Mouse (Mus musculus) limb, embryonic 14.5 days (tissue): Measurements from ENCODE around the gene Glrb. TPM values are rescaled to one million over a fixed set of nuclear protein-coding genes. Genes with fewer than 3 reads are reported as not detected.
A peak's percentile ranks its signal among the peaks of the same experiment; 100 is the strongest.

Experiments used
- ATAC-seq: fragments of 200-750 bp; cut with Nextera tagmentation; 2 replicates; pipeline ENCODE4 v1.8.0; 2017; ENCODE audit warnings: low read depth, moderate number of reproducible peaks, moderate TSS enrichment; ENCODE audit not compliant: low FRiP score
- DNase-seq: peaks from one replicate; pipeline ENCODE4 v3.0.0-alpha.2; 2015; ENCODE audit warnings: low spot score
- H3K27ac ChIP-seq: fragments of 300-500 bp; sonication (generic); replicated peaks from 2 replicates; pipeline ENCODE4 v1.5.1; 2014; ENCODE audit warnings: low read depth, mild to moderate bottlenecking, low read length, moderate library complexity, mixed read lengths
- H3K27me3 ChIP-seq: fragments of 300-500 bp; sonication (generic); 2 replicates; pipeline ENCODE4 v1.6.1; 2014; ENCODE audit warnings: low read length, mixed read lengths; ENCODE audit not compliant: control insufficient read depth, insufficient read depth
- H3K36me3 ChIP-seq: fragments of 300-500 bp; sonication (generic); 2 replicates; pipeline ENCODE4 v1.6.1; 2014; ENCODE audit warnings: mild to moderate bottlenecking, low read length, moderate library complexity, mixed read lengths; ENCODE audit not compliant: control insufficient read depth, insufficient read depth
- H3K4me1 ChIP-seq: fragments of 300-500 bp; sonication (generic); 2 replicates; pipeline ENCODE4 v1.6.1; 2014; ENCODE audit warnings: antibody characterized with exemption, low read length, mixed read lengths; ENCODE audit not compliant: control insufficient read depth, insufficient read depth
- H3K4me2 ChIP-seq: fragments of 300-500 bp; sonication (generic); replicated peaks from 2 replicates; pipeline ENCODE4 v1.6.1; 2014; ENCODE audit warnings: low read depth, mild to moderate bottlenecking, low read length, moderate library complexity; ENCODE audit not compliant: severe bottlenecking
- H3K4me3 ChIP-seq: fragments of 300-500 bp; sonication (generic); replicated peaks from 2 replicates; pipeline ENCODE4 v1.5.1; 2014; ENCODE audit warnings: low read length
- H3K9ac ChIP-seq: fragments of 300-500 bp; sonication (generic); 2 replicates; pipeline ENCODE4 v1.6.1; 2014; ENCODE audit warnings: mild to moderate bottlenecking, low read depth, low read length, moderate library complexity; ENCODE audit not compliant: severe bottlenecking
- H3K9me3 ChIP-seq: fragments of 300-500 bp; sonication (generic); 2 replicates; pipeline ENCODE4 v1.6.1; 2016; ENCODE audit warnings: low read length; ENCODE audit not compliant: control insufficient read depth
- POLR2A ChIP-seq: fragments of 200-500 bp; IDR thresholded peaks from 2 replicates; pipeline ENCODE4 v1.8.0; 2012; ENCODE audit warnings: inconsistent platforms, mild to moderate bottlenecking, moderate library complexity, borderline replicate concordance; ENCODE audit not compliant: insufficient read depth, insufficient read length; ENCODE audit errors: extremely low read depth
- WGBS: fragments of 180-500 bp; shearing (Covaris S2); extraction: QIAGEN DNeasy Blood & Tissue Kit; methylation state at CpG from one replicate; pipeline ENCODE4 v1.1.7; 2014; 5-methylcytosine and 5-hydroxymethylcytosine counted together
- polyA plus RNA-seq, 2 experiments: library from polyadenylated mRNA; depleted of rRNA in 1 of 2; stranded (reverse) in 1 of 2; unstranded in 1 of 2; fragments of >200 nt; fragmentation: Nextera tagmentation in 1 of 2; extraction: Ambion mirVana in 1 of 2; gene quantifications; 2 replicates each; pipeline versions ENCODE4 v1.2.1 to v1.2.3; 2012 to 2014

The Glrb gene
- polyA plus RNA-seq, 2 experiments = 10.1 to 18.4 TPM

- Histone ChIP-seq H3K4me2 (peak overlapping the region; percentile 59), H3K36me3 (no peaks in the 10 kb centered on the region), H3K9ac (no peak overlapping the region), H3K4me1 (peaks cover 16% of the 10 kb centered on the region), H3K27ac (no peak overlapping the region), H3K4me3 (peak overlapping the region; percentile 42), H3K9me3 (no peaks in the 10 kb centered on the region), H3K27me3 (peaks cover 29% of the 10 kb centered on the region)
- 3% methylated on average over 29 of the region's 29 CpGs for WGBS
- ATAC-seq (no peak), DNase-seq (no peak)
- no peak for TF ChIP-seq POLR2A
Measured at GRCm38 (mm10) chr3:80800299-80800994, 113.0 kb downstream of the Glrb start.

- Histone ChIP-seq H3K4me3 (no peak overlapping the region), H3K27ac (no peak overlapping the region), H3K27me3 (peaks cover 29% of the 10 kb centered on the region), H3K9ac (no peak overlapping the region), H3K4me1 (peaks cover 16% of the 10 kb centered on the region), H3K4me2 (no peak overlapping the region), H3K36me3 (no peaks in the 10 kb centered on the region), H3K9me3 (no peaks in the 10 kb centered on the region)
- TF ChIP-seq POLR2A = no peak
- no peak for DNase-seq
- no peak for ATAC-seq
- WGBS = 79% methylated on average over 1 of the region's 1 CpGs
Measured at GRCm38 (mm10) chr3:80797935-80798334, 115.5 kb downstream of the Glrb start.

- H3K36me3 ChIP-seq = no peaks in the 10 kb centered on the region
- ATAC-seq (no peak), DNase-seq (no peak)
- TF ChIP-seq POLR2A = no peak
- H3K9ac ChIP-seq = no peak overlapping the region
- no peak overlapping the region for H3K27ac ChIP-seq
- no peak overlapping the region for H3K4me3 ChIP-seq
- no peaks in the 10 kb centered on the region for H3K9me3 ChIP-seq
- no peak overlapping the region for H3K4me2 ChIP-seq
- H3K27me3 ChIP-seq = peaks cover 19% of the 10 kb centered on the region
- peaks cover 12% of the 10 kb centered on the region; the same call in 1 of the 2 replicates for H3K4me1 ChIP-seq
Measured at GRCm38 (mm10) chr3:80796764-80797163, 116.7 kb downstream of the Glrb start.

- Histone ChIP-seq H3K9ac (no peak overlapping the region), H3K9me3 (no peaks in the 10 kb centered on the region), H3K36me3 (no peaks in the 10 kb centered on the region), H3K27me3 (0 out of 2 replicates have a peak, but pooled peaks cover 5% of the 10 kb centered on the region), H3K4me3 (no peak overlapping the region), H3K4me2 (no peak overlapping the region), H3K4me1 (peaks cover under 1% of the 10 kb centered on the region; the same call in 1 of the 2 replicates), H3K27ac (no peak overlapping the region)
- no peak for TF ChIP-seq POLR2A
- ATAC-seq = no peak
- 78% methylated on average over 2 of the region's 2 CpGs for WGBS
- DNase-seq = no peak
Measured at GRCm38 (mm10) chr3:80795284-80795683, 118.2 kb downstream of the Glrb start.

Other genes with a start within 250 kb of the Glrb start
- gene Gria2, start 110.8 kb downstream of the Glrb start, polyA plus RNA-seq (2012; rRNA removed) = 5.4 and 6.9 TPM in 2 replicates
- gene Gria2, start 110.8 kb downstream of the Glrb start, polyA plus RNA-seq (2014; fragmentation: Nextera tagmentation; extraction: Ambion mirVana) = 5.0 and 6.8 TPM in 2 replicates
- 32.1 and 32.8 TPM in 2 replicates for gene Pdgfc, start 122.8 kb upstream of the Glrb start, polyA plus RNA-seq (2012; rRNA removed)
- gene Pdgfc, start 122.8 kb upstream of the Glrb start, polyA plus RNA-seq (2014; fragmentation: Nextera tagmentation; extraction: Ambion mirVana) = 44.8 and 49.2 TPM in 2 replicates